Mouse (Mus musculus): ENCODE data around the gene Dyrk1b.

Dyrk1b gene

DNA sequence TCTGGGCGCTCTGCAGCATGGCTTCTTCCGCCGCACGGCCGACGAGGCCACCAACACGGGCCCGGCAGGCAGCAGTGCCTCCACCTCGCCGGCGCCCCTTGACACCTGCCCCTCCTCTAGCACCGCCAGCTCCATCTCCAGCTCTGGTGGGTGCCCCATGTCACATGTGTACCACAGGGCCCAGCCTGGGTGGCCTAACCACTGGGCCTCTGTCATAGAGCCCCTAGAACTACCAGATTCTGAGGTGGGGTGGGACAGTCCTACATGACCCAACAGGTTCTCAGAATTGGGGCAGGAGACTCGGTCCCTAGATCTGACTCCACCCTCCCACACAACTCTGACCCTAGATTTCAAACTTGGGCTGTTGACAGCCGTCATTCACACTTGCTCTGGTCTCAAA is 6.6 kb downstream of the Dyrk1b start:
- TF ChIP-seq POU5F1 (IDR thresholded peaks at IDR 0.05; ENCODE audit: borderline replicate concordance, low read length) (no peak), NANOG (IDR thresholded peaks at IDR 0.05; ENCODE audit: borderline replicate concordance, low read length) (no peak), CTCF (conservative IDR thresholded peaks at IDR 0.05; ENCODE audit: low read length) (no peak)
- peaks cover 42% of the 10 kb centered on the region for H3K4me1 ChIP-seq (replicated peaks; ENCODE audit: low read depth, low read length)
- H3K36me3 ChIP-seq (ENCODE audit: insufficient read depth, low read length): peaks cover 96% of the 10 kb centered on the region
- no peaks in the 10 kb centered on the region for H3K9me3 ChIP-seq (ENCODE audit: low read length)
- H3K4me3 ChIP-seq (replicated peaks; ENCODE audit: low read length): peak overlapping the region; percentile 62
- H3K27me3 ChIP-seq (ENCODE audit: insufficient read depth, low read length): no peaks in the 10 kb centered on the region

DNA sequence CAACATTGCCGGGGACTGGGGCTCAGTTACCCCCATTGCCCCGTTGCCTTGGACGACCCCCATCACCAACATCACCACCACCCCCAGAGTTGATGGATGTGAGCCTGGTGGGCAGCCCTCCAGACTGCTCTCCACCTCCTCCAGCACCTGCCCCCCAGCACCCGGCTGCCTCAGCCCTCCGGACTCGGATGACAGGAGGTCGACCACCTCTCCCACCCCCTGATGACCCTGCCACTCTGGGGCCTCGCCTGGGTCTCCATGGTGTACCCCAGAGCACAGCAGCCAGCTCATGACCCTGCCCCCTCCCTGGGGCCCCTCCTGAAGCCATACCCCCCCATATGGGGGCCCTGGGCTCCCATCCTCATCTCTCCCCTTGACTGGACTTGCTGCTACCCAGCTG is 7.4 kb downstream of the Dyrk1b start:
- no peak for TF ChIP-seq CTCF (conservative IDR thresholded peaks at IDR 0.05; ENCODE audit: low read length)
- TF ChIP-seq NANOG (IDR thresholded peaks at IDR 0.05; ENCODE audit: borderline replicate concordance, low read length): no peak
- no peak for TF ChIP-seq POU5F1 (IDR thresholded peaks at IDR 0.05; ENCODE audit: borderline replicate concordance, low read length)
- H3K4me3 ChIP-seq (replicated peaks; ENCODE audit: low read length): no peak overlapping the region
- H3K36me3 ChIP-seq (ENCODE audit: insufficient read depth, low read length): peaks cover 96% of the 10 kb centered on the region
- H3K4me1 ChIP-seq (replicated peaks; ENCODE audit: low read depth, low read length): peaks cover 36% of the 10 kb centered on the region
- H3K27me3 ChIP-seq (ENCODE audit: insufficient read depth, low read length): no peaks in the 10 kb centered on the region
- no peaks in the 10 kb centered on the region for H3K9me3 ChIP-seq (ENCODE audit: low read length)

DNA sequence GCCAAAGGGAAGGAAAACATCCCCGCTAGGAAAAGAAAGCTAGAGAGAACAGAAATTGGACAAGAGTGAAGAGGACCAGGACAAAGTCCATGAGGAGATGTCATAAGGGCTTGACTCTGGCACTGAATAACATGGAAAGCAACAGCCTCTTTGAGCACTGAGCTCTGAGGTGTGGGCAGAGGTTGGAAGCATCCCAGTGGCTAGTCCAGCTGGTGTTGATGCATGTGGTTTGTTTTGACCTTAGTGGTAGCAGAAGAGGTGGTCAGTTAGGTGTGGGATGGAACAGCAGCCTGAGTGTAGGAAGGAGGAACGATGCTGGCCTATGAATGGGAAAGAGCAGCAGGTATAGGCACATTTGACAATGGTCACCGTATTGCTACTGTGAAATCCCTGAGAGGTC is 12.2 kb downstream of the Dyrk1b start:
- Histone ChIP-seq H3K27me3 (ENCODE audit: insufficient read depth, low read length) (no peaks in the 10 kb centered on the region), H3K4me3 (replicated peaks; ENCODE audit: low read length) (no peak overlapping the region), H3K9me3 (ENCODE audit: low read length) (no peaks in the 10 kb centered on the region), H3K4me1 (replicated peaks; ENCODE audit: low read depth, low read length) (peaks cover 27% of the 10 kb centered on the region), H3K36me3 (ENCODE audit: insufficient read depth, low read length) (peaks cover 95% of the 10 kb centered on the region)
- no peak for TF ChIP-seq CTCF (conservative IDR thresholded peaks at IDR 0.05; ENCODE audit: low read length)
- TF ChIP-seq NANOG (IDR thresholded peaks at IDR 0.05; ENCODE audit: borderline replicate concordance, low read length): no peak
- TF ChIP-seq POU5F1 (IDR thresholded peaks at IDR 0.05; ENCODE audit: borderline replicate concordance, low read length): no peak

DNA sequence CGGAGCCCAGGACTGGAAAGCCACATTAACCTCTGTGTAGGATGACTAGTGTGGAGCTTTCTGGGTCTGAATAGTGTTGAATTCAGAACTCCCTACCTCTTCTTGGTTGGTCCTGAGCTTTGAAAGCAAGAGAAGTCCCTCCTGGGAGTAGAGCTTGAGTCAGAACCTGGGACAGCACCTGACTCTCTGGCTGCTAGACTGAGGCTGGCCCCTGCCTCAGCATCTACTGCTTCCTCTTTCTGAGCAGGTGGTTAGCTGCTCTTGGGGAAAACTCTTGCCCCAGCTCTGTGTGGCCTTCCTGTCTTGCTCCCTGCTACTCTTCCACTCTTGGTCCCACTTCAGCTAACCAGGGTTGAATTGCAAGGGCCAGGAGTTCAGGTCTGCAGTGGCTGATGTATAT is 12.6 kb downstream of the Dyrk1b start:
- Histone ChIP-seq H3K4me1 (replicated peaks; ENCODE audit: low read depth, low read length) (peaks cover 31% of the 10 kb centered on the region), H3K9me3 (ENCODE audit: low read length) (no peaks in the 10 kb centered on the region), H3K27me3 (ENCODE audit: insufficient read depth, low read length) (no peaks in the 10 kb centered on the region), H3K36me3 (ENCODE audit: insufficient read depth, low read length) (peaks cover 95% of the 10 kb centered on the region), H3K4me3 (replicated peaks; ENCODE audit: low read length) (no peak overlapping the region)
- TF ChIP-seq CTCF (conservative IDR thresholded peaks at IDR 0.05; ENCODE audit: low read length): no peak
- TF ChIP-seq POU5F1 (IDR thresholded peaks at IDR 0.05; ENCODE audit: borderline replicate concordance, low read length): no peak
- no peak for TF ChIP-seq NANOG (IDR thresholded peaks at IDR 0.05; ENCODE audit: borderline replicate concordance, low read length)

DNA sequence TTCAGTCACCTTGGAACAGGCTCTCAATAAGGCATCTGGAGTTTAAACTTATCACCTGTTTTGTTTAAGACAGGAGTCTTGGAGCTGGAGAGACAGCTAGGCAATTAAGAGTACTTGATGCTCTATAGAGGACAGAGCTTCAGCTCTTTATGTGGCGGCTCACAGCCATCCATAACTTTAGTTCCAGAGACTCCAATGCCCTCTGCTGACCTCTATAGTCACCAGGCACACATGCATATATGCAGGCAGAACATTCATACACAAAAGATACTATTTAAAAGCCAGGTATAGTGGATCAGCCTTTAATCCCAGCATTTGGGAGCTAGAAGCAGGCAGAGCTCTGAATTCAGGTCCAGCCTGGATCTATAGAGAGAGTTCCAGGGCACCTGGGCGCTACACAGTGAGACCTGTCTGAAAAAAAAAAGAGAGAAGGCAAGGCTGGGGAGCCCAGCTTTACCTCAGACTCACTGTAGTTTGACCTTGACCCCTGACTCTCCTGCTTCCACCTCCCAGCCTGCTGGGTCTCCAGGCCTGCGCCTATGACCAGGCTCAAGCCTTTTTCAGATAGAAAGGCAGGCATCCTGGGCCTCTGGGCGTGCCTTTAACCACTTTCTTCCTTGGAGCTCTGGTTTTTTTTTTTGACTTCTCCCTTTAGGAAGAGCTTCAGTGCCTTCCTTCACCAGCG is 16.3 kb downstream of the Dyrk1b start:
- Histone ChIP-seq H3K27me3 (ENCODE audit: insufficient read depth, low read length) (no peaks in the 10 kb centered on the region), H3K4me3 (replicated peaks; ENCODE audit: low read length) (no peak overlapping the region), H3K36me3 (ENCODE audit: insufficient read depth, low read length) (peaks cover 81% of the 10 kb centered on the region), H3K4me1 (replicated peaks; ENCODE audit: low read depth, low read length) (peaks cover 36% of the 10 kb centered on the region), H3K9me3 (ENCODE audit: low read length) (no peaks in the 10 kb centered on the region)
- TF ChIP-seq NANOG (IDR thresholded peaks at IDR 0.05; ENCODE audit: borderline replicate concordance, low read length) (peak; percentile 35; the same call in 1 of the 2 replicates), POU5F1 (IDR thresholded peaks at IDR 0.05; ENCODE audit: borderline replicate concordance, low read length) (no peak)

DNA sequence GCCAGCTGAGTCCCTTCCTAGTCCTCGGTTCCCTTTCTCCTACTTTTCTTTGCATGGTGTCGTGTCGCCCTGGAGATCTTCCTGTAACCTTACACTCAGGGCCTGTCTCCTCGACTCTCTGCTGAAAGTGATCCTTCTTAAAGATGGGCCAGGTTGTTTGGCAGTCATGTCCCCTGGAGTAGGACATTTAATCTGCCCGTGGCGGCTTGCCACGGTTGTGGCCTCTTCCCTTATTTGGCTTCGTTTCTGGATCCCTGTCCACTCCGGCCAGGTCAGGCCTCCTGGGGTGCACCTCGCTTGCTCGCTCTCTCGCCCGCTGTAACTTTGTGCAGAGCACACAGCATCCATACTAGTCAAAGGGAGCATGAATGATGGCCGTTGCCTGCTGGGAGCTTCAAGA is 17.3 kb downstream of the Dyrk1b start:
- Histone ChIP-seq H3K36me3 (ENCODE audit: insufficient read depth, low read length) (peaks cover 71% of the 10 kb centered on the region), H3K9me3 (ENCODE audit: low read length) (no peaks in the 10 kb centered on the region), H3K27me3 (ENCODE audit: insufficient read depth, low read length) (no peaks in the 10 kb centered on the region), H3K4me3 (replicated peaks; ENCODE audit: low read length) (no peak overlapping the region), H3K4me1 (replicated peaks; ENCODE audit: low read depth, low read length) (peaks cover 36% of the 10 kb centered on the region)
- TF ChIP-seq CTCF (conservative IDR thresholded peaks at IDR 0.05; ENCODE audit: low read length) (no peak), POU5F1 (IDR thresholded peaks at IDR 0.05; ENCODE audit: borderline replicate concordance, low read length) (no peak), NANOG (IDR thresholded peaks at IDR 0.05; ENCODE audit: borderline replicate concordance, low read length) (no peak)

DNA sequence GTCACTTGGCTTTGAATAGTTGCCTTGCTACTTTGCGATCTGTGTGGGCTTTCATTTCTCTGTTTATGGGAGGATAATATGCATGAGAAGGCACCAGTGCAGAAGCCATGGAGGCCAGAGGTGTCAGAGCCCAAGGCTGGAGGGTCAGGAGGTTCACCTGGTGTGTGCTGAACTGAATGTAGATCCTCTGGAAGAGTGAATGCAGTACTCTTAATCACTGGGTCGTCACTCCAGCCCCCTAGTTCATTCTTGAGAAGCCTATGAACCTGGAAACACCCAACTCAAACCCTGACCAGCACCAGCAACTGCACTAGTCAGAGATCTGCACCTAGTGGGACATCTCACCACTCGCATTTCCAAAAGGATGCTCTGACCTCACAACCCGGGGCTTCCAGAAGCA is 19.8 kb downstream of the Dyrk1b start:
- TF ChIP-seq NANOG (IDR thresholded peaks at IDR 0.05; ENCODE audit: borderline replicate concordance, low read length) (no peak), CTCF (conservative IDR thresholded peaks at IDR 0.05; ENCODE audit: low read length) (no peak), POU5F1 (IDR thresholded peaks at IDR 0.05; ENCODE audit: borderline replicate concordance, low read length) (no peak)

DNA sequence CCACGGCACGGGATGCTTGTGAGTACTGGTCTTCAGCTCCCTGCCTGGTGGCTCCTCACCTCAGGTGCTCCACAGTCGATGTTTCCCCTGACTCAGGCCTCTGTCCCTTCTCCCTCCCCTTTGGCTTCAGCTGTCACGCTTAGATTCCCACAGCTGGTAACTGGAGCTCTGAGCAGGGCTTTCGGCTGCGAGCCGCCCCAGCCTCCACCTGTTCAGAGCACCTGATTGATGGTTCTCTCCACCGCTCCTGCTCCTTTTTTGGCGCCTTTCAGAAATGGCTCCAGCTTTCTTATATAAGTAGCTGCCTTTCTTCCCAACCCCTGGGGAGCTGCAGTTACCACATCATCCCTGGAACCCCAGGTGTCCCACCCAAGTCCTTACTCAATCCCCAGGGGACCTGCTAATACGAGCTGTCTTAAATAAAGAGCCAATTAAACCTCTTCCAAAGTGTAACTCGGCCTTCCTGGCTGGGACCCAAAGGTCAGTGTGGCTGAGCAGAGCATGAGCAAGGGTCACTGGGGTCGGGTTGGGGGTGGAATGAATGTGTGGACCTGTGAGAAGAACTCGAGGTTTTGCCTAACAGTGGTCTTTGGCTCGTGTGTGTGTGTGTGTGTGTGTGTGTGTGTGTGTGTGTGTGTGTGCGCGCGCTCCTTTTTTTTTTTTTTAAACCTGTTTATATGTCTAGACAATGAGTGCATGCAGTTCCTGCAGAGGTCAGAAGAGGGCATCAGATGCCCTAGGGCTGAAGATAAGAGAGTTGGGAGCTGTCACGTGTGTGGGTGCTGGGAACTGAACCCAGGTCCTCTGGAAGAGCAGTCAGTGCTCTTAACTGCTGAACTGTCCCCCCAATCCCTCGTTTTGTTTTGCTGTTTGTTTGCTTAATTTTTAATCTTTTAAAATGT is 24.2 kb downstream of the Dyrk1b start:
- Histone ChIP-seq H3K4me3 (replicated peaks; ENCODE audit: low read length) (no peak overlapping the region), H3K27me3 (ENCODE audit: insufficient read depth, low read length) (no peaks in the 10 kb centered on the region), H3K4me1 (replicated peaks; ENCODE audit: low read depth, low read length) (peaks cover 13% of the 10 kb centered on the region), H3K9me3 (ENCODE audit: low read length) (no peaks in the 10 kb centered on the region), H3K36me3 (ENCODE audit: insufficient read depth, low read length) (peaks cover 8% of the 10 kb centered on the region)
- TF ChIP-seq POU5F1 (IDR thresholded peaks at IDR 0.05; ENCODE audit: borderline replicate concordance, low read length): no peak
- TF ChIP-seq NANOG (IDR thresholded peaks at IDR 0.05; ENCODE audit: borderline replicate concordance, low read length): no peak
- peak; percentile 19; the same call in 1 of the 2 replicates for TF ChIP-seq CTCF (conservative IDR thresholded peaks at IDR 0.05; ENCODE audit: low read length)

More for the DNA sequence above, 19.8 kb downstream of the Dyrk1b start:
- Histone ChIP-seq H3K27me3 (ENCODE audit: insufficient read depth, low read length) (no peaks in the 10 kb centered on the region), H3K36me3 (ENCODE audit: insufficient read depth, low read length) (peaks cover 46% of the 10 kb centered on the region), H3K4me1 (replicated peaks; ENCODE audit: low read depth, low read length) (peaks cover 39% of the 10 kb centered on the region), H3K4me3 (replicated peaks; ENCODE audit: low read length) (no peak overlapping the region), H3K9me3 (ENCODE audit: low read length) (no peaks in the 10 kb centered on the region)

All from E14TG2a.4 (cell line).